Comparison of ENCODE assay signal across 19 mouse cellular contexts in genomic region chr6:136831712-136832111, GRCm38 (mm10). TPM values are rescaled to one million over a fixed set of nuclear protein-coding genes. Genes with fewer than 3 reads are reported as not detected.
DNase-seq lines count a peak whose midpoint lies in the region; ATAC-seq lines count a peak whose summit lies in the region.
"Had no signal": no experiment of that assay in that cellular context is flagged by ENCODE, and none has a peak within 500 bp of the region (broad histone marks: within the 10 kb centered on the region; RNA-seq: fewer than 3 reads in every experiment).

No protein-coding gene starts in this region.

- no peaks in the 10 kb centered on the region for H3K27me3 ChIP-seq in splenic B cell, adult 2 months (ENCODE audit: control insufficient read depth, insufficient read depth, low read length, poor library complexity, severe bottlenecking)

- DNase-seq in 416B (ENCODE audit: low read depth), result peak; percentile 70
- peak; percentile 24 to 30 for DNase-seq in B cell, adult 2 months
- DNase-seq in splenic B cell, adult 2 months (ENCODE audit: low read depth, low spot score), result peak; percentile 63
- no peak for DNase-seq in frontal cortex, adult 2 months (ENCODE audit: extremely low spot score in 1 of 2, low spot score in 1 of 2)
- DNase-seq in gastrocnemius, postnatal 10 days, result no peak
- no peak for DNase-seq in adrenal gland, postnatal 25 days
- DNase-seq: adrenal gland, adult 2 months; cerebellum, adult 8-10 months; gastrocnemius, postnatal 14 days; heart, postnatal 4 days; kidney, adult 8-10 months; layer of hippocampus, postnatal 36 days; left cerebral cortex, postnatal 4 days; lung, postnatal 4 days; right cerebral cortex, postnatal 4 days had no signal

- 0 out of 2 replicates have a peak, but pooled peaks have one; percentile 14 for ATAC-seq in common myeloid progenitor, adult 5-6 weeks (replicated peaks; ENCODE audit: low read depth, poor library complexity, severe bottlenecking)
- ATAC-seq: forebrain, embryonic 14.5 days had no signal

- H3K36me3 ChIP-seq in splenic B cell, adult 2 months (ENCODE audit: control insufficient read depth, insufficient read depth, low read length, poor library complexity, severe bottlenecking), result no peaks in the 10 kb centered on the region
- H3K36me3 ChIP-seq: heart, embryonic 13.5 days had no signal

RNA-seq across cellular contexts. Expression of gene Smco3, which starts 3.5 kb away (rescaled TPM):
- 0.82 TPM in 1 of 2 replicates, not detected in the other for total RNA-seq in common myeloid progenitor, adult 5-6 weeks (2017)
- polyA plus RNA-seq in frontal cortex, adult 2 months (2012; rRNA removed), result 3.8 and 4.2 TPM in 2 replicates
- total RNA-seq in gastrocnemius, postnatal 10 days (2021), result 1 to 10 TPM in 1 of 2 experiments, under 1 TPM in 1; 0.77 to 1.7 TPM
- total RNA-seq in adrenal gland, postnatal 25 days (2021), result 0.30 TPM in 1 of 2 replicates, not detected in the other
- polyA plus RNA-seq: adrenal gland, adult 2 months had no signal

RNA-seq across cellular contexts. Expression of gene Wbp11, which starts 3.7 kb away (rescaled TPM):
- 54.6 and 101 TPM in 2 replicates for total RNA-seq in common myeloid progenitor, adult 5-6 weeks (2017)
- polyA plus RNA-seq in frontal cortex, adult 2 months (2012; rRNA removed), result 60.8 and 72.5 TPM in 2 replicates
- total RNA-seq in gastrocnemius, postnatal 10 days (2021), result 10 to 100 TPM; 64.9 to 69.1 TPM
- total RNA-seq in adrenal gland, postnatal 25 days (2021), result 73.2 and 79.7 TPM in 2 replicates

RNA-seq across cellular contexts. Expression of gene BC049715, which starts 4.3 kb away (rescaled TPM):
- total RNA-seq in common myeloid progenitor, adult 5-6 weeks (2017), result 1.5 and 3.2 TPM in 2 replicates
- polyA plus RNA-seq in frontal cortex, adult 2 months (2012; rRNA removed), result 0.59 and 1.3 TPM in 2 replicates
- total RNA-seq in gastrocnemius, postnatal 10 days (2021), result under 1 TPM; 0.38 to 0.65 TPM
- 0.24 and 0.94 TPM in 2 replicates for total RNA-seq in adrenal gland, postnatal 25 days (2021)

RNA-seq across cellular contexts. Expression of gene H2afj, which starts 23.7 kb away (rescaled TPM):
- total RNA-seq in common myeloid progenitor, adult 5-6 weeks (2017), result 36.6 and 48.8 TPM in 2 replicates
- 103 and 145 TPM in 2 replicates for polyA plus RNA-seq in frontal cortex, adult 2 months (2012; rRNA removed)
- 10 to 100 TPM; 16.3 to 17.6 TPM for total RNA-seq in gastrocnemius, postnatal 10 days (2021)
- total RNA-seq in adrenal gland, postnatal 25 days (2021), result 196 and 200 TPM in 2 replicates

RNA-seq across cellular contexts. Expression of gene Art4, which starts 25.8 kb away (rescaled TPM):
- total RNA-seq in common myeloid progenitor, adult 5-6 weeks (2017), result 11.3 and 14.2 TPM in 2 replicates
- 0.50 and 0.62 TPM in 2 replicates for polyA plus RNA-seq in frontal cortex, adult 2 months (2012; rRNA removed)
- under 1 TPM; 0.72 to 0.75 TPM for total RNA-seq in gastrocnemius, postnatal 10 days (2021)
- 5.3 and 5.4 TPM in 2 replicates for total RNA-seq in adrenal gland, postnatal 25 days (2021)
- total RNA-seq: layer of hippocampus, postnatal 36 days; left cerebral cortex, postnatal 4 days had no signal
- polyA plus RNA-seq: forebrain, embryonic 14.5 days; neural tube, embryonic 14.5 days had no signal

Comparison
In these comparisons a context has a peak if more than half of its experiments do, and no peak if none do; other contexts are left out.
1. DNase-seq: peak in 416B (single experiment), B cell, adult 2 months (2 of 2) and splenic B cell, adult 2 months (single experiment); none in frontal cortex, adult 2 months (0 of 2), gastrocnemius, postnatal 10 days (single experiment) and adrenal gland, postnatal 25 days (single experiment).